ENCODE assay signal across 24 mouse cellular contexts in the genomic region with DNA sequence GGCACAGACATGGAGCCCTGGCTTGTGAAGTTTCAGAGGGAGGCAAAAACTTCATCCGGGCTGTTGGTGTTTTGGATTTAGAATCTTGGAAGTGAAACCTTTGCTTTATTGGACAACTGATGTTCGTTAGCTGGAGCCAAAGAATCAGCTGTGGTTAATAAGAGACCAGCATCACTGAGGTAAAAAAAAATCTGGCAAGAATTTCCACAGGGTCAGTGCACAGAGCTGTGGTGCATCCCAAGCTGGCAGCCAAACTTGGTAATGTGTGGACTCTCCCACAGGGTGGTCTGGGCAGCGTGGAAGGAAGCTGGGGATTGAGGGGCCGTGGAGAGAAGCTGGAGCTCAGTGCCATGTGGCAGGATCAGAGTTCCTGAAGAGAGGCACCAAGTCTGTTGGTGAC. TPM values are rescaled to one million over a fixed set of nuclear protein-coding genes. Genes with fewer than 3 reads are reported as not detected.
DNase-seq lines count a peak whose midpoint lies in the region; ATAC-seq and TF ChIP-seq lines count a peak whose summit lies in the region.
"Had no signal": no experiment of that assay in that cellular context is flagged by ENCODE, and none has a peak within 500 bp of the region (broad histone marks: within the 10 kb centered on the region; RNA-seq: fewer than 3 reads in every experiment).

No protein-coding gene starts in this region.

- no peak overlapping the region for H3K4me2 ChIP-seq in lung, embryonic 14.5 days
- H3K4me2 ChIP-seq: embryonic facial prominence, embryonic 12.5 days; heart, embryonic 12.5 days; hindbrain, embryonic 14.5 days; liver, embryonic 15.5 days; lung, embryonic 15.5 days; neural tube, embryonic 13.5 days had no signal

- DNase-seq in kidney, adult 18-20 months, result peak; percentile 34
- no peak for DNase-seq in kidney, postnatal 10 days
- DNase-seq in lung, embryonic 14.5 days, result peak; percentile 35
- DNase-seq in lung, postnatal 14 days, result no peak
- DNase-seq in Patski (ENCODE audit: low read depth, low spot score), result no peak
- peak; percentile 36 to 48 for DNase-seq in kidney, postnatal 25 days
- no peak for DNase-seq in layer of hippocampus, adult 11-12 months (ENCODE audit: low spot score)
- DNase-seq: adrenal gland, adult 8-10 months; cerebellum, adult 8-10 months; embryo, embryonic 11 days; gastrocnemius, postnatal 25 days; heart, adult 18-20 months; midbrain, embryonic 14.5 days; thymus, adult 2 months; thymus, postnatal 36 days had no signal

- no peaks in the 10 kb centered on the region for H3K27me3 ChIP-seq in lung, embryonic 14.5 days (ENCODE audit: insufficient read depth, low read length)
- no peaks in the 10 kb centered on the region for H3K27me3 ChIP-seq in Patski
- H3K27me3 ChIP-seq: embryonic facial prominence, embryonic 12.5 days; heart, embryonic 12.5 days; lung, embryonic 15.5 days; neural tube, embryonic 13.5 days had no signal

- 39% methylated on average over 4 of the region's 4 CpGs for WGBS in lung, embryonic 14.5 days

- no peak for TF ChIP-seq CTCF in lung, embryonic 14.5 days (IDR thresholded peaks at IDR 0.05; ENCODE audit: low read depth)
- no peak for TF ChIP-seq CTCF in Patski (IDR thresholded peaks at IDR 0.05)

- no peak overlapping the region for H3K27ac ChIP-seq in lung, embryonic 14.5 days (ENCODE audit: low read depth)
- H3K27ac ChIP-seq: embryonic facial prominence, embryonic 12.5 days; hindbrain, embryonic 14.5 days; liver, embryonic 15.5 days; lung, embryonic 15.5 days; macrophage; neural tube, embryonic 13.5 days had no signal

- H3K4me1 ChIP-seq in lung, embryonic 14.5 days (ENCODE audit: insufficient read depth), result peaks cover 5% of the 10 kb centered on the region; the same call in 1 of the 2 replicates
- H3K4me1 ChIP-seq: embryonic facial prominence, embryonic 12.5 days had no signal

- H3K36me3 ChIP-seq in lung, embryonic 14.5 days (ENCODE audit: insufficient read depth), result no peaks in the 10 kb centered on the region
- H3K36me3 ChIP-seq: embryonic facial prominence, embryonic 12.5 days; heart, embryonic 12.5 days; liver, embryonic 15.5 days; lung, embryonic 15.5 days; neural tube, embryonic 13.5 days had no signal

- no peak overlapping the region for H3K4me3 ChIP-seq in lung, embryonic 14.5 days (ENCODE audit: low read depth, low read length)
- H3K4me3 ChIP-seq: embryonic facial prominence, embryonic 12.5 days; heart, embryonic 12.5 days; liver, embryonic 15.5 days; lung, embryonic 15.5 days; neural tube, embryonic 13.5 days had no signal

- POLR2A ChIA-PET in Patski (lab: Charles Lee), result no interaction called here

- no peak overlapping the region for H3K9ac ChIP-seq in lung, embryonic 14.5 days
- H3K9ac ChIP-seq: embryonic facial prominence, embryonic 12.5 days; heart, embryonic 12.5 days; hindbrain, embryonic 14.5 days; liver, embryonic 15.5 days; lung, embryonic 15.5 days; neural tube, embryonic 13.5 days had no signal

- CTCF ChIA-PET in Patski (lab: Charles Lee), result no interaction called here

- no peaks in the 10 kb centered on the region for H3K9me3 ChIP-seq in lung, embryonic 14.5 days (ENCODE audit: low read depth, low read length)
- H3K9me3 ChIP-seq: embryonic facial prominence, embryonic 12.5 days; heart, embryonic 12.5 days; liver, embryonic 15.5 days; lung, embryonic 15.5 days; neural tube, embryonic 13.5 days had no signal

- ATAC-seq in lung, embryonic 14.5 days (ENCODE audit: insufficient read depth), result no peak
- peak; percentile 18 for ATAC-seq in Patski
- ATAC-seq: CD4-positive, CD25-positive, alpha-beta regulatory T cell, adult 4 months; forebrain, embryonic 14.5 days had no signal

- in situ Hi-C loops in Patski (cut with MboI; ENCODE audit: low pct_unique_long_range_greater_than_20kb), result loop anchor here (25.0 kb wide), 2 partner anchors 575 to 1325 kb away; a partner anchor contains a TSS

RNA-seq across cellular contexts. Expression of a gene that starts 10.0 kb away (rescaled TPM):
- polyA plus RNA-seq in lung, embryonic 14.5 days (2014; fragmentation: Nextera tagmentation; extraction: Ambion mirVana), result 470 and 497 TPM in 2 replicates
- polyA plus RNA-seq in Patski (2021), result 144 TPM

Comparison
In these comparisons a context has a peak if more than half of its experiments do, and no peak if none do; other contexts are left out.
1. DNase-seq: peak in kidney, adult 18-20 months (single experiment), lung, embryonic 14.5 days (single experiment) and kidney, postnatal 25 days (2 of 2); none in kidney, postnatal 10 days (single experiment), lung, postnatal 14 days (single experiment), Patski (single experiment) and layer of hippocampus, adult 11-12 months (single experiment).